Mouse (Mus musculus): ENCODE data around the gene Prr22.
A peak's percentile ranks its signal among the peaks of the same experiment; 100 is the strongest.

Gene Prr22

DNA sequence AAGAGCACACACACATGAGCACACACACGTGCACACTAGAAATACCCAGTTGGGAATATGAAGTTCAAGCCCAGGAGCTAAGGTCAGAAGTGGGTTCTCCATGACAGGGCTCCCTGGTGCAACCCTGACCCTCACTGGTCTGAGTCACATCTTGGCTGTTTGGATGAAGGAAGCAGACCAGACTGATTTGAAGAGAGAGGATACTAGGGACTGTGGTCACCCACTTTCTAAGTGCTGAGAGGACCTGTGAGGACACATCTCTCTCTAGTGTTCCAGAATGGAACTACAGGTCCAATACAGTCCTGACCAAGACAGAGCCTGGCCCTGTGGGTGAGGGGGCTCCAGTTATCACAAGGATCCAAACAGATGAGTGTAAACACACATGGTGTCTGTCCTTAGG, 35.7 kb downstream of the Prr22 start:
- no peak for DNase-seq (ENCODE audit: low read depth, low spot score)

DNA sequence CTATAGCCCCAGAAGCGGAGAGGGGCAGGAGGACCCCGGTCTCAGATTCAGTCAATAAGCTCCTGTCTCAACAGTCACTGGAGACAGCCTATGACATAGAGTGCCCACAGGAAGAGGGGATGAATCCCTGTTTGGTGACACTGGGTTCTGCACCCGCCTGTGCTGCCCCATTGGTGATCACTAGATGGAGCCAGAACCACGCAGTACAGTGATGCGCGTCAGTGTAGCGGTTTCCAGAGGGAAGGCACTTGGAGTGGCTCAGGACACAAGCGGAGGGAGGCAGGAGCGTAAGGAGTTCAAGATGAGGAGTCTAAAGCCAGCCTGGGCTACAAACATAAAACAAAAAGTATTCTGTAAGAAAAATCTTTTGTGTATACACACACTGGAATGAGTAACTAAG, 38.5 kb downstream of the Prr22 start:
- no peak for DNase-seq (ENCODE audit: low read depth, low spot score)

GRCm38 (mm10) chr17:56810245-56810644, 40.2 kb downstream of the Prr22 start:
- DNase-seq (ENCODE audit: low read depth, low spot score), result no peak

- DNase-seq (ENCODE audit: low read depth, low spot score), result peak; percentile 79
Measured at GRCm38 (mm10) chr17:56814316-56815056, 44.4 kb downstream of the Prr22 start.

- DNase-seq (ENCODE audit: low read depth, low spot score), result no peak
Measured at GRCm38 (mm10) chr17:56815057-56815345, 45.0 kb downstream of the Prr22 start.

- no peak for DNase-seq (ENCODE audit: low read depth, low spot score)
Measured at GRCm38 (mm10) chr17:56818067-56818636, 48.1 kb downstream of the Prr22 start.

GRCm38 (mm10) chr17:56819032-56819545, 49.0 kb downstream of the Prr22 start:
- no peak for DNase-seq (ENCODE audit: low read depth, low spot score)

DNA sequence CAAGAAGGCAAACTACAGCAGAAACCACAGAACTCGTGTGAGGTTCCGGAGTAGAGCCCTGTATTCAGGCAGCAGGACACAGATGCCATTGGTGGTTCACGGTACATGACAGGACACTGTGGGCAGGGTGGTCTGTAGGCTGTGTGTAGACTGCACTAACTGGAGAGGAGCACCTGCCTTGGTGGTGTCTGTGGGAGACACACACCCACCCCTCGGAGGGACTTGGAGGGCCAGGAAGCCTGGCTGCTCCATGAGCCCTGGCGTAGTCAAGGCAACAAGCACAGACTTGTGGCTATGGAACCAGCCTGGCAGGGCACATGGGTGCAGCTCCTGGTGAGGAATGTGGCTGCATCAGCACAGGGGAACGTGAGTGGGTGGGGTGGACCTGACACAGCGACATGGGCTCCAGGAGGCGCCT, 49.7 kb downstream of the Prr22 start:
- DNase-seq (ENCODE audit: low read depth, low spot score), result no peak

Measured in brain, embryonic 18.5 days (tissue).